ENCODE assay signal across 8 mouse cellular contexts in the genomic region with DNA sequence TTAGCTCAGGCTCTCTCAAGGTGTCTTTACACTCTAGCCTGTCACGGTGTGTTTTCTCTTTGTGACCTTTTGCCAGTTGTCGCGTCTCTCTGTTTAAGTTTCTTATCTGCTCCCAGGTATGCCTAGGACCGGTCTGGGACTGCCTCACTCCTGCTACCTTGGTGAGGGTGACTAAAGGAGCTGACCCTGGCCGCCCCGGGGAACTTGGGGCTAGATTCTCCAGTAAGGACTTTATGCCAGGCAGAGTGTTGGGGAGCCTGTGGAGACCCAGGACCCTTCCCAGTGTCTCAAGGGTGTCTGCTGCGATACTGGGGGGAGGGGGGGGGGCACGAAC. TPM values are rescaled to one million over a fixed set of nuclear protein-coding genes. Genes with fewer than 3 reads are reported as not detected.
DNase-seq lines count a peak whose midpoint lies in the region; ATAC-seq and TF ChIP-seq lines count a peak whose summit lies in the region.

No protein-coding gene starts in this region.

- ATAC-seq in heart, embryonic 11.5 days (replicated peaks; ENCODE audit: insufficient number of reproducible peaks, low FRiP score, low TSS enrichment) = no peak
- ATAC-seq in forebrain, postnatal 0 days = no peak
- ATAC-seq in megakaryocyte, adult 5-6 weeks (ENCODE audit: poor library complexity, severe bottlenecking) = 0 out of 2 replicates have a peak, but pooled peaks have one; percentile 1

- 8% methylated on average over 8 of the region's 8 CpGs for WGBS in heart, embryonic 11.5 days (ENCODE audit: insufficient replicate concordance)
- WGBS in forebrain, postnatal 0 days = 7% methylated on average over 8 of the region's 8 CpGs

- no peak for DNase-seq in heart, postnatal 10 days
- DNase-seq in forebrain, postnatal 0 days = no peak
- DNase-seq in testis, postnatal 10 days (ENCODE audit: low spot score) = no peak
- no peak for DNase-seq in right cerebral cortex, postnatal 4 days
- no peak for DNase-seq in spleen, postnatal 4 days (ENCODE audit: low spot score in 2 of 2)

- H3K9me3 ChIP-seq in heart, embryonic 11.5 days (replicated peaks; ENCODE audit: control insufficient read depth, low read length) = no peaks in the 10 kb centered on the region
- no peaks in the 10 kb centered on the region for H3K9me3 ChIP-seq in ES-Bruce4 (replicated peaks; ENCODE audit: control insufficient read depth, insufficient read depth, low read length, poor library complexity, severe bottlenecking)
- no peaks in the 10 kb centered on the region for H3K9me3 ChIP-seq in forebrain, postnatal 0 days (ENCODE audit: low read length)

- TF ChIP-seq POLR2A in ES-Bruce4 (IDR thresholded peaks at IDR 0.05; ENCODE audit: insufficient read depth, low read length) = no peak

- no peak for TF ChIP-seq EP300 in ES-Bruce4 (IDR thresholded peaks at IDR 0.05; ENCODE audit: insufficient read depth, low read depth, low read length)

- peak overlapping the region; percentile 82 for H3K9ac ChIP-seq in heart, embryonic 11.5 days (ENCODE audit: low read depth, low read length)
- H3K9ac ChIP-seq in ES-Bruce4 (ENCODE audit: low read depth, poor library complexity, severe bottlenecking) = peak overlapping the region; percentile 56
- H3K9ac ChIP-seq in forebrain, postnatal 0 days = peak overlapping the region; percentile 85

- no peaks in the 10 kb centered on the region for H3K36me3 ChIP-seq in heart, embryonic 11.5 days (ENCODE audit: control insufficient read depth, insufficient read depth, low read length)
- no peaks in the 10 kb centered on the region for H3K36me3 ChIP-seq in ES-Bruce4 (ENCODE audit: control insufficient read depth, insufficient read depth, low read length, poor library complexity, severe bottlenecking)
- no peaks in the 10 kb centered on the region for H3K36me3 ChIP-seq in forebrain, postnatal 0 days (ENCODE audit: insufficient read depth)

- intact Hi-C loops in heart, postnatal 10 days (cut with DNase I) = loop anchor here (5.0 kb wide), 1 partner anchor 40 kb away; the partner anchor contains the start of gene Ube2g2

- TF ChIP-seq CTCF in ES-Bruce4 (IDR thresholded peaks at IDR 0.05; ENCODE audit: low read depth, low read length) = no peak
- no peak for TF ChIP-seq CTCF in forebrain, postnatal 0 days (IDR thresholded peaks at IDR 0.05; ENCODE audit: low read depth)

- peak overlapping the region; percentile 77 for H3K4me3 ChIP-seq in heart, embryonic 11.5 days (ENCODE audit: low read depth, low read length)
- H3K4me3 ChIP-seq in ES-Bruce4 (ENCODE audit: low read depth, low read length) = peak overlapping the region; percentile 85
- H3K4me3 ChIP-seq in forebrain, postnatal 0 days (ENCODE audit: low read depth, low read length) = peak overlapping the region; percentile 72

- peaks cover 21% of the 10 kb centered on the region for H3K4me1 ChIP-seq in heart, embryonic 11.5 days (ENCODE audit: control insufficient read depth, insufficient read depth, low read length)
- H3K4me1 ChIP-seq in ES-Bruce4 (ENCODE audit: control insufficient read depth, insufficient read depth, low read length) = peaks cover 8% of the 10 kb centered on the region
- peaks cover 14% of the 10 kb centered on the region for H3K4me1 ChIP-seq in forebrain, postnatal 0 days (ENCODE audit: insufficient read depth)

- H3K4me2 ChIP-seq in heart, embryonic 11.5 days = peak overlapping the region; percentile 94
- H3K4me2 ChIP-seq in forebrain, postnatal 0 days (ENCODE audit: low read depth) = peak overlapping the region; percentile 79

- peak overlapping the region; percentile 88 for H3K27ac ChIP-seq in heart, embryonic 11.5 days (ENCODE audit: low read depth, low read length)
- H3K27ac ChIP-seq in ES-Bruce4 (ENCODE audit: insufficient read depth, low read length) = peak overlapping the region; percentile 67
- H3K27ac ChIP-seq in forebrain, postnatal 0 days (ENCODE audit: low read depth, low read length) = no peak overlapping the region

- H3K27me3 ChIP-seq in heart, embryonic 11.5 days (ENCODE audit: control insufficient read depth, insufficient read depth, low read length) = no peaks in the 10 kb centered on the region
- H3K27me3 ChIP-seq in ES-Bruce4 (ENCODE audit: control insufficient read depth, insufficient read depth, low read length, poor library complexity, severe bottlenecking) = no peaks in the 10 kb centered on the region
- H3K27me3 ChIP-seq in forebrain, postnatal 0 days (ENCODE audit: insufficient read depth, low read length) = no peaks in the 10 kb centered on the region

RNA-seq across cellular contexts. Expression of gene Pttg1ip, which starts 0.7 kb away (rescaled TPM):
- 108 and 113 TPM in 2 replicates for polyA plus RNA-seq in heart, embryonic 11.5 days (2014; fragmentation: Nextera tagmentation; extraction: Ambion mirVana)
- 100 to 1,000 TPM; 134 to 148 TPM for total RNA-seq in heart, postnatal 10 days (2021)
- 83.2 and 89.6 TPM in 2 replicates for polyA plus RNA-seq in ES-Bruce4 (2011; ENCODE audit: insufficient read depth, insufficient read length, low read depth, missing spikeins)
- 69.6 and 98.3 TPM in 2 replicates for total RNA-seq in forebrain, postnatal 0 days (2014; rRNA removed)
- polyA plus RNA-seq in forebrain, postnatal 0 days (2015; fragmentation: Nextera tagmentation; extraction: Ambion mirVana) = 67.1 and 74.2 TPM in 2 replicates
- total RNA-seq in megakaryocyte, adult 5-6 weeks (2015) = 82.8 and 97.8 TPM in 2 replicates
- total RNA-seq in megakaryocyte, adult 5-6 weeks (2017) = 50.0 and 54.8 TPM in 2 replicates

RNA-seq across cellular contexts. Expression of gene Sumo3, which starts 23.6 kb away (rescaled TPM):
- 165 and 212 TPM in 2 replicates for polyA plus RNA-seq in heart, embryonic 11.5 days (2014; fragmentation: Nextera tagmentation; extraction: Ambion mirVana)
- 10 to 100 TPM; 68.3 to 79.2 TPM for total RNA-seq in heart, postnatal 10 days (2021)
- polyA plus RNA-seq in ES-Bruce4 (2011; ENCODE audit: insufficient read depth, insufficient read length, low read depth, missing spikeins) = 218 and 242 TPM in 2 replicates
- 270 and 305 TPM in 2 replicates for total RNA-seq in forebrain, postnatal 0 days (2014; rRNA removed)
- 381 and 398 TPM in 2 replicates for polyA plus RNA-seq in forebrain, postnatal 0 days (2015; fragmentation: Nextera tagmentation; extraction: Ambion mirVana)
- total RNA-seq in megakaryocyte, adult 5-6 weeks (2015) = 22.1 and 22.7 TPM in 2 replicates
- total RNA-seq in megakaryocyte, adult 5-6 weeks (2017) = 118 and 137 TPM in 2 replicates

RNA-seq across cellular contexts. Expression of gene Gm49325, which starts 23.7 kb away (rescaled TPM):
- polyA plus RNA-seq in heart, embryonic 11.5 days (2014; fragmentation: Nextera tagmentation; extraction: Ambion mirVana) = not detected in 2 replicates
- 10 to 100 TPM; 12.2 to 13.5 TPM for total RNA-seq in heart, postnatal 10 days (2021)
- 50.7 and 57.6 TPM in 2 replicates for polyA plus RNA-seq in ES-Bruce4 (2011; ENCODE audit: insufficient read depth, insufficient read length, low read depth, missing spikeins)
- not detected in 2 replicates for total RNA-seq in forebrain, postnatal 0 days (2014; rRNA removed)
- polyA plus RNA-seq in forebrain, postnatal 0 days (2015; fragmentation: Nextera tagmentation; extraction: Ambion mirVana) = 27.7 and 33.6 TPM in 2 replicates
- total RNA-seq in megakaryocyte, adult 5-6 weeks (2015) = not detected in 2 replicates
- not detected in 2 replicates for total RNA-seq in megakaryocyte, adult 5-6 weeks (2017)

RNA-seq across cellular contexts. Expression of gene Ube2g2, which starts 39.8 kb away (rescaled TPM):
- polyA plus RNA-seq in heart, embryonic 11.5 days (2014; fragmentation: Nextera tagmentation; extraction: Ambion mirVana) = 38.0 and 42.9 TPM in 2 replicates
- total RNA-seq in heart, postnatal 10 days (2021) = 10 to 100 TPM; 57.7 to 68.8 TPM
- polyA plus RNA-seq in ES-Bruce4 (2011; ENCODE audit: insufficient read depth, insufficient read length, low read depth, missing spikeins) = 40.2 and 43.2 TPM in 2 replicates
- 41.7 and 45.3 TPM in 2 replicates for total RNA-seq in forebrain, postnatal 0 days (2014; rRNA removed)
- polyA plus RNA-seq in forebrain, postnatal 0 days (2015; fragmentation: Nextera tagmentation; extraction: Ambion mirVana) = 74.9 and 80.3 TPM in 2 replicates
- total RNA-seq in megakaryocyte, adult 5-6 weeks (2015) = 15.3 and 18.1 TPM in 2 replicates
- total RNA-seq in megakaryocyte, adult 5-6 weeks (2017) = 27.4 and 40.0 TPM in 2 replicates

RNA-seq across cellular contexts. Expression of gene Itgb2, which starts 52.2 kb away (rescaled TPM):
- 2.3 and 2.4 TPM in 2 replicates for polyA plus RNA-seq in heart, embryonic 11.5 days (2014; fragmentation: Nextera tagmentation; extraction: Ambion mirVana)
- total RNA-seq in heart, postnatal 10 days (2021) = 1 to 10 TPM; 3.3 to 4.4 TPM
- 0.61 and 0.82 TPM in 2 replicates for polyA plus RNA-seq in ES-Bruce4 (2011; ENCODE audit: insufficient read depth, insufficient read length, low read depth, missing spikeins)
- 0.77 and 1.1 TPM in 2 replicates for total RNA-seq in forebrain, postnatal 0 days (2014; rRNA removed)
- 0.86 and 1.2 TPM in 2 replicates for polyA plus RNA-seq in forebrain, postnatal 0 days (2015; fragmentation: Nextera tagmentation; extraction: Ambion mirVana)
- 342 TPM in 2 replicates for total RNA-seq in megakaryocyte, adult 5-6 weeks (2015)
- total RNA-seq in megakaryocyte, adult 5-6 weeks (2017) = 400 and 419 TPM in 2 replicates

Comparison
In these comparisons a context has a peak if more than half of its experiments do, and no peak if none do; other contexts are left out.
1. RNA of gene Gm49325, which starts 23.7 kb away (total RNA-seq): 12.2 to 13.5 TPM in heart, postnatal 10 days; not detected in forebrain, postnatal 0 days and not detected in megakaryocyte, adult 5-6 weeks; every median in the first group is over 10 times any median in the second.
2. Peak in every context shown above with its lines, with median percentiles within 50 percentile points of each other: H3K4me3 ChIP-seq and H3K9ac ChIP-seq.